Mouse (Mus musculus): ENCODE measurements around the gene Olfr467. TPM values are rescaled to one million over a fixed set of nuclear protein-coding genes. Genes with fewer than 3 reads are reported as not detected.

Gene Olfr467
- total RNA-seq (2014; fragmentation: Nextera tagmentation): not detected in 2 replicates
- total RNA-seq (2017): 0.12 TPM in 1 of 2 replicates, not detected in the other
- polyA plus RNA-seq (2012): not detected in 2 replicates

GRCm38 (mm10) chr7:107811963-107812362, at the start of gene Olfr467:
Gene Olfr467 (plus strand): TSS chr7:107812263.
- no peak for DNase-seq (ENCODE audit: low spot score)
- Histone ChIP-seq H3K9me3 (replicated peaks) (0 out of 2 replicates have a peak, but pooled peaks cover 3% of the 10 kb centered on the region), H3K4me3 (ENCODE audit: low read depth, low read length) (no peak within 1 kb of the TSS), H3K27me3 (ENCODE audit: insufficient read depth, low read length) (no peaks in the 10 kb centered on the region), H3K36me3 (replicated peaks) (no peaks in the 10 kb centered on the region), H3K4me1 (ENCODE audit: insufficient read depth, low read depth, low read length) (no peaks in the 10 kb centered on the region)
- no peak for TF ChIP-seq GATA2 (IDR thresholded peaks at IDR 0.05; ENCODE audit: borderline replicate concordance, low read depth, low read length)
- TF ChIP-seq GATA1 (IDR thresholded peaks at IDR 0.05; ENCODE audit: borderline replicate concordance, low read length): no peak
- no peak for TF ChIP-seq POLR2AphosphoS5 (IDR thresholded peaks at IDR 0.05; ENCODE audit: insufficient replicate concordance, low read depth, low read length)
- TF ChIP-seq CTCF (IDR thresholded peaks at IDR 0.05; ENCODE audit: low read depth, low read length): no peak
- no peak for TF ChIP-seq TAL1 (conservative IDR thresholded peaks at IDR 0.05; ENCODE audit: low read depth, low read length)
- no peak for ATAC-seq (ENCODE audit: extremely low read depth, insufficient number of reproducible peaks, low FRiP score, poor library complexity, severe bottlenecking)

GRCm38 (mm10) chr7:107770812-107771211, 41.3 kb upstream of the Olfr467 start:
- H3K9me3 ChIP-seq (replicated peaks): peaks cover 12% of the 10 kb centered on the region
- no peak for TF ChIP-seq GATA1 (IDR thresholded peaks at IDR 0.05; ENCODE audit: borderline replicate concordance, low read length)
- no peak for TF ChIP-seq POLR2AphosphoS5 (IDR thresholded peaks at IDR 0.05; ENCODE audit: insufficient replicate concordance, low read depth, low read length)
- TF ChIP-seq TAL1 (conservative IDR thresholded peaks at IDR 0.05; ENCODE audit: low read depth, low read length): no peak
- no peak for TF ChIP-seq GATA2 (IDR thresholded peaks at IDR 0.05; ENCODE audit: borderline replicate concordance, low read depth, low read length)
- TF ChIP-seq CTCF (IDR thresholded peaks at IDR 0.05; ENCODE audit: low read depth, low read length): no peak
- ATAC-seq (ENCODE audit: extremely low read depth, insufficient number of reproducible peaks, low FRiP score, poor library complexity, severe bottlenecking) (no peak), DNase-seq (ENCODE audit: low spot score) (no peak)
- no peaks in the 10 kb centered on the region for H3K4me1 ChIP-seq (ENCODE audit: insufficient read depth, low read depth, low read length)
- H3K27me3 ChIP-seq (ENCODE audit: insufficient read depth, low read length): no peaks in the 10 kb centered on the region
- H3K36me3 ChIP-seq (replicated peaks): no peaks in the 10 kb centered on the region
- H3K4me3 ChIP-seq (ENCODE audit: low read depth, low read length): no peak overlapping the region

GRCm38 (mm10) chr7:107778216-107778615, 33.8 kb upstream of the Olfr467 start:
- DNase-seq (ENCODE audit: low spot score) (no peak), ATAC-seq (ENCODE audit: extremely low read depth, insufficient number of reproducible peaks, low FRiP score, poor library complexity, severe bottlenecking) (no peak)
- H3K9me3 ChIP-seq (replicated peaks): peaks cover 11% of the 10 kb centered on the region
- no peak overlapping the region for H3K4me3 ChIP-seq (ENCODE audit: low read depth, low read length)
- TF ChIP-seq GATA2 (IDR thresholded peaks at IDR 0.05; ENCODE audit: borderline replicate concordance, low read depth, low read length) (no peak), TAL1 (conservative IDR thresholded peaks at IDR 0.05; ENCODE audit: low read depth, low read length) (no peak), GATA1 (IDR thresholded peaks at IDR 0.05; ENCODE audit: borderline replicate concordance, low read length) (no peak), POLR2AphosphoS5 (IDR thresholded peaks at IDR 0.05; ENCODE audit: insufficient replicate concordance, low read depth, low read length) (no peak), CTCF (IDR thresholded peaks at IDR 0.05; ENCODE audit: low read depth, low read length) (no peak)
- H3K27me3 ChIP-seq (ENCODE audit: insufficient read depth, low read length): no peaks in the 10 kb centered on the region
- H3K36me3 ChIP-seq (replicated peaks): no peaks in the 10 kb centered on the region
- no peaks in the 10 kb centered on the region for H3K4me1 ChIP-seq (ENCODE audit: insufficient read depth, low read depth, low read length)

- Histone ChIP-seq H3K4me3 (ENCODE audit: low read depth, low read length) (no peak overlapping the region), H3K36me3 (replicated peaks) (no peaks in the 10 kb centered on the region), H3K27me3 (ENCODE audit: insufficient read depth, low read length) (no peaks in the 10 kb centered on the region), H3K4me1 (ENCODE audit: insufficient read depth, low read depth, low read length) (no peaks in the 10 kb centered on the region), H3K9me3 (replicated peaks) (peaks cover 13% of the 10 kb centered on the region)
- ATAC-seq (ENCODE audit: extremely low read depth, insufficient number of reproducible peaks, low FRiP score, poor library complexity, severe bottlenecking) (no peak), DNase-seq (ENCODE audit: low spot score) (no peak)
- TF ChIP-seq TAL1 (conservative IDR thresholded peaks at IDR 0.05; ENCODE audit: low read depth, low read length) (no peak), CTCF (IDR thresholded peaks at IDR 0.05; ENCODE audit: low read depth, low read length) (no peak), GATA1 (IDR thresholded peaks at IDR 0.05; ENCODE audit: borderline replicate concordance, low read length) (no peak), POLR2AphosphoS5 (IDR thresholded peaks at IDR 0.05; ENCODE audit: insufficient replicate concordance, low read depth, low read length) (no peak), GATA2 (IDR thresholded peaks at IDR 0.05; ENCODE audit: borderline replicate concordance, low read depth, low read length) (no peak)
These were observed 32.5 kb upstream of the Olfr467 start for GRCm38 (mm10) chr7:107779611-107780010.

GRCm38 (mm10) chr7:107787977-107788620, 24.0 kb upstream of the Olfr467 start:
- no peak for DNase-seq (ENCODE audit: low spot score)
- H3K9me3 ChIP-seq (replicated peaks): peaks cover 12% of the 10 kb centered on the region
- no peaks in the 10 kb centered on the region for H3K27me3 ChIP-seq (ENCODE audit: insufficient read depth, low read length)
- no peaks in the 10 kb centered on the region for H3K36me3 ChIP-seq (replicated peaks)
- no peak overlapping the region for H3K4me3 ChIP-seq (ENCODE audit: low read depth, low read length)
- no peaks in the 10 kb centered on the region for H3K4me1 ChIP-seq (ENCODE audit: insufficient read depth, low read depth, low read length)
- ATAC-seq (ENCODE audit: extremely low read depth, insufficient number of reproducible peaks, low FRiP score, poor library complexity, severe bottlenecking): no peak
- no peak for TF ChIP-seq CTCF (IDR thresholded peaks at IDR 0.05; ENCODE audit: low read depth, low read length)
- TF ChIP-seq POLR2AphosphoS5 (IDR thresholded peaks at IDR 0.05; ENCODE audit: insufficient replicate concordance, low read depth, low read length): no peak
- no peak for TF ChIP-seq TAL1 (conservative IDR thresholded peaks at IDR 0.05; ENCODE audit: low read depth, low read length)
- no peak for TF ChIP-seq GATA2 (IDR thresholded peaks at IDR 0.05; ENCODE audit: borderline replicate concordance, low read depth, low read length)
- TF ChIP-seq GATA1 (IDR thresholded peaks at IDR 0.05; ENCODE audit: borderline replicate concordance, low read length): no peak

GRCm38 (mm10) chr7:107796500-107796899, 15.6 kb upstream of the Olfr467 start:
- Histone ChIP-seq H3K27me3 (ENCODE audit: insufficient read depth, low read length) (no peaks in the 10 kb centered on the region), H3K9me3 (replicated peaks) (peaks cover 3% of the 10 kb centered on the region; the same call in 1 of the 2 replicates), H3K36me3 (replicated peaks) (no peaks in the 10 kb centered on the region), H3K4me1 (ENCODE audit: insufficient read depth, low read depth, low read length) (no peaks in the 10 kb centered on the region), H3K4me3 (ENCODE audit: low read depth, low read length) (no peak overlapping the region)
- DNase-seq (ENCODE audit: low spot score) (no peak), ATAC-seq (ENCODE audit: extremely low read depth, insufficient number of reproducible peaks, low FRiP score, poor library complexity, severe bottlenecking) (no peak)
- TF ChIP-seq GATA2 (IDR thresholded peaks at IDR 0.05; ENCODE audit: borderline replicate concordance, low read depth, low read length) (no peak), POLR2AphosphoS5 (IDR thresholded peaks at IDR 0.05; ENCODE audit: insufficient replicate concordance, low read depth, low read length) (no peak), TAL1 (conservative IDR thresholded peaks at IDR 0.05; ENCODE audit: low read depth, low read length) (no peak), GATA1 (IDR thresholded peaks at IDR 0.05; ENCODE audit: borderline replicate concordance, low read length) (no peak), CTCF (IDR thresholded peaks at IDR 0.05; ENCODE audit: low read depth, low read length) (no peak)
